Mouse (Mus musculus): ENCODE results near the gene Gimap4.

DNA sequence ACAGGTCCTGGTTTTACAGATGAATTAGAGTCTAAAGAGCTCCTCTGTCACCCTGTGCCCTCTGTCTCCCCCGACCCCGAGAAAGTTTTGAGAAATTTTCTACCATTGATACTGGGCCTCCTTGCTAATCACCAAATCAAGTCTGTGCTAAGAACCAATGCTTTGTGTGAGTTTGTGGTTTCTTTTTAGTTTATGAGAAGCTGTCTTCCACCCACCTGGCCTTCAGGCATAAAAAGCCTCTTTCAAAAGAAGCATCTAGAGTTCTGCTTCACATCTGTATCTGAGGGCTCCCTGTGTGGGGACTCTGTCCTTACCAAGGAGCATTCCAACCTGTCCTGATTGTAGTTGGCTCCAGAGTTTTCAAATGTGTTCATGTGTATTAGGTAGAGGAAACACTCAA is 902 bp downstream of the Gimap4 start:
- TF ChIP-seq EP300 (IDR thresholded peaks at IDR 0.05; ENCODE audit: low read depth in 1 of 2, low read length in 2 of 2): no peak
- no peak for TF ChIP-seq CTCF (IDR thresholded peaks at IDR 0.05 in 2 of 3, conservative IDR thresholded peaks at IDR 0.05 in 1 of 3; ENCODE audit: control insufficient read depth in 1 of 3, insufficient read depth in 1 of 3, low read depth in 2 of 3, low read length in 3 of 3, poor library complexity in 1 of 3, severe bottlenecking in 1 of 3)

All from MEL (cell line).